Mouse (Mus musculus) bone marrow macrophage, adult 2 months (primary cell): Measurements from ENCODE around the gene Mapkapk3. TPM values are rescaled to one million over a fixed set of nuclear protein-coding genes. Genes with fewer than 3 reads are reported as not detected.

Source experiments
- H3K27ac ChIP-seq: 2 replicates; pipeline ENCODE4 v1.5.1; 2012; ENCODE audit warnings: low read depth, low read length; ENCODE audit not compliant: insufficient read depth
- H3K4me1 ChIP-seq: 2 replicates; pipeline ENCODE4 v1.6.1; 2012; ENCODE audit warnings: low read length; ENCODE audit not compliant: control insufficient read depth, insufficient read depth
- H3K4me3 ChIP-seq: 2 replicates; pipeline ENCODE4 v1.5.1; 2012; ENCODE audit warnings: mild to moderate bottlenecking, low read length, moderate library complexity; ENCODE audit not compliant: insufficient read depth
- CTCF ChIP-seq: IDR thresholded peaks from 2 replicates; pipeline ENCODE4 v1.5.1; 2012; ENCODE audit warnings: low read depth, mild to moderate bottlenecking, low read length, moderate library complexity
- POLR2A ChIP-seq: IDR thresholded peaks from 2 replicates; pipeline ENCODE4 v1.6.1; 2012; ENCODE audit warnings: mild to moderate bottlenecking, low read depth, low read length, borderline replicate concordance
- polyA plus RNA-seq: library from polyadenylated mRNA; stranded (reverse); fragments of >200 nt; gene quantifications from 2 replicates; pipeline ENCODE4 v1.2.4, GENCODE M21; 2012; ENCODE audit not compliant: missing spikeins, insufficient read depth, insufficient read length

The Mapkapk3 gene
- polyA plus RNA-seq, 1 experiment: 51.9 TPM

GRCm38 (mm10) chr9:107325904-107326303 lies 36.2 kb upstream of the Mapkapk3 start:
- H3K4me1 ChIP-seq: peaks cover 6% of the 10 kb centered on the region

GRCm38 (mm10) chr9:107324799-107325561 lies 35.3 kb upstream of the Mapkapk3 start:
- Histone ChIP-seq H3K27ac (no peak overlapping the region), H3K4me3 (no peak overlapping the region), H3K4me1 (peaks cover 6% of the 10 kb centered on the region)
- no peak for TF ChIP-seq POLR2A
- no peak for TF ChIP-seq CTCF

More at GRCm38 (mm10) chr9:107325904-107326303, 36.2 kb upstream of the Mapkapk3 start:
- H3K27ac ChIP-seq: no peak overlapping the region
- TF ChIP-seq CTCF (no peak), POLR2A (no peak)
- H3K4me3 ChIP-seq: no peak overlapping the region

DNA sequence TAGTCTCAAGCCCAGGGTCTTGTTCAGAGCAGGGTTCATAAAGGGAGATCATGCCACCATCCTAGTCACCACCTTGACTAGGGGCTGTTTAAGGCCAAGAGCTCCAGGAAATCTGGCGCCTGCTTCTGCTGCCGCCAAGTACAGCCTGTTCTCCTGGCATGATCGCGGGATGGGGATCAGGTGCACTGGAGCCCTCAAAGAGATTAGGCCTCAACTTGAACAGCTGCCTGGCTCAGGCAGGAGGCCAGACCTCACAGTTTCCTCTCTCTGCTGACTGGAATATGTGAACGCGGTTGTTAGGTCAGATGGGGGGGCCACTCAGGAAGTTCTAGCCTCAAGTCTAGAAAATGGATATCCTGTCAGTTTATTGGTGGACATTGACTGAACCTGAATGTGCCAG lies 33.9 kb upstream of the Mapkapk3 start:
- H3K4me1 ChIP-seq: peaks cover 6% of the 10 kb centered on the region
- TF ChIP-seq POLR2A (no peak), CTCF (no peak)
- no peak overlapping the region for H3K27ac ChIP-seq
- no peak overlapping the region for H3K4me3 ChIP-seq

DNA sequence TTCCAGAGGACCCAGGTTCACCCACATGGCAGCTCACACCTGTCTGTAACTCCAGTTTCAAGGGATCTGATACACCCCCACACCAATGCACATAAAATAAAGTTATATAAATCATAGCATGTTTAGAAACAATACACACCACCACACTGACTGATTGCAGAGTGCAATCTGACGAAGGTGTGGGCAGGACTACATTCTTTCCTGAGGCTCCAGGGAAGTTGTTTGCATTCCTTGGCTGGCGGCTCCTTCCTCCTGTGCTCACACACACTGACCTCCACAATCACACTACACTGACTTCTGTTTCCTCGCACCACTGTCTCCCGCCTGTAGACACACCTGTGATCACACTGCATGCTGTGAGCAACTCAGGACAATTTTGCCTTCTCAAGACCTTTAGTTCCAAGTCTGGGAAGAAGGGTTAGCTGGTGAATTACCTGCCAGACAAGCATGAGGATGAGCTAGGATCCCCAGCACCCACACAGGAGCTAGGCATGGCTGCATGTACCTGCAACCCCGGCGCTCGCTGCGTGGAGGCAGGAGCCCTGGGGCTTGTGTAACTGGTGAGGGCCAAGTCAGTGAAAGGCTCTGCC lies 32.9 kb upstream of the Mapkapk3 start:
- H3K27ac ChIP-seq: no peak overlapping the region
- no peak overlapping the region for H3K4me3 ChIP-seq
- H3K4me1 ChIP-seq: peaks cover 6% of the 10 kb centered on the region
- TF ChIP-seq CTCF (no peak), POLR2A (no peak)

GRCm38 (mm10) chr9:107315791-107316190 lies 26.1 kb upstream of the Mapkapk3 start:
- H3K27ac ChIP-seq: no peak overlapping the region
- H3K4me1 ChIP-seq: peaks cover 30% of the 10 kb centered on the region
- no peak overlapping the region for H3K4me3 ChIP-seq
- TF ChIP-seq CTCF (no peak), POLR2A (no peak)

GRCm38 (mm10) chr9:107313926-107314325 lies 24.2 kb upstream of the Mapkapk3 start:
- TF ChIP-seq CTCF: no peak
- TF ChIP-seq POLR2A: no peak
- peaks cover 30% of the 10 kb centered on the region for H3K4me1 ChIP-seq
- H3K4me3 ChIP-seq: no peak overlapping the region
- peak overlapping the region; percentile 94; the same call in 1 of the 2 replicates for H3K27ac ChIP-seq

DNA sequence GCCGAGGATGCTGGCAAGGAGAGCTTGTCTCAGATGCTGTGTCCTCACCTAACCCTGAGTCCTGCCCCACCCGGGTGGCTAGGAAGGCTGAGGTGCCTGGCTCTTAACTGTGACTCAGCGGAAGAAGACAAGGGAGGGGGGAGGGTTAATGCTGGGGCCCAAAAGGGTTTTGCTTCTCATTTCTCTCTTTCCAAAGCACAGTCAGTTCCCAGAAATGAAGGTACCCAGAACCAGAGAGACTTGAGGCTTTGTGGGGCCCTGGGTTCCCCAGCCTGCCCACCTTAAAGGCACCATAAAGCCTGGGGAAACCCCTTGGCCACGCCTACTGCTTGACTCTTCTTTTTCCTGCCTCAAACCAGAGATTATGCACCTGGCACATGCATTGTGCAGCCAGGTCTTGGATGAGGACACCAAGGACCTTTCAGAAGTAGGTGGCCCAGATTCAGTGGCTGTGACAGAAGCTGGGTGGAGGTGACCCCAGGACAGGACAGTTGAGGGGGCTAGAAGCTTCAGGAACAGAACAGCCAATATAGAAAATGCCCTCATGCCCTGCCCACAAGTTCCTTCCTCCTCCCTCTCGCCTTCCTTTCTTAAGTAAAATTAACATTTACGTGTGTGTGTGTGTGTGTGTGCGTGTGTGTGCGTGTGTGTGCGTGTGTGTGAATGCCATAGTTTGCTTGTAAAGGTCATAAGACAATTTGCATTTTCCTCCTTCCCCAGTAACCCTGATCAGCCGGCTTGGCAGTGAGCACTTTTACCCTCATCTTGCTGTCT lies 23.3 kb upstream of the Mapkapk3 start:
- H3K27ac ChIP-seq: peak overlapping the region; percentile 94
- H3K4me3 ChIP-seq: peak overlapping the region; percentile 39
- TF ChIP-seq CTCF (no peak), POLR2A (no peak)
- peaks cover 30% of the 10 kb centered on the region for H3K4me1 ChIP-seq

GRCm38 (mm10) chr9:107309600-107309999 lies 19.9 kb upstream of the Mapkapk3 start:
- H3K4me1 ChIP-seq: peaks cover 50% of the 10 kb centered on the region
- no peak overlapping the region for H3K4me3 ChIP-seq
- no peak overlapping the region for H3K27ac ChIP-seq
- no peak for TF ChIP-seq POLR2A
- no peak for TF ChIP-seq CTCF

GRCm38 (mm10) chr9:107309171-107309570 lies 19.5 kb upstream of the Mapkapk3 start:
- no peak overlapping the region for H3K4me3 ChIP-seq
- H3K4me1 ChIP-seq: peaks cover 50% of the 10 kb centered on the region
- no peak overlapping the region for H3K27ac ChIP-seq
- TF ChIP-seq POLR2A (no peak), CTCF (no peak)
